In the genomic region with DNA sequence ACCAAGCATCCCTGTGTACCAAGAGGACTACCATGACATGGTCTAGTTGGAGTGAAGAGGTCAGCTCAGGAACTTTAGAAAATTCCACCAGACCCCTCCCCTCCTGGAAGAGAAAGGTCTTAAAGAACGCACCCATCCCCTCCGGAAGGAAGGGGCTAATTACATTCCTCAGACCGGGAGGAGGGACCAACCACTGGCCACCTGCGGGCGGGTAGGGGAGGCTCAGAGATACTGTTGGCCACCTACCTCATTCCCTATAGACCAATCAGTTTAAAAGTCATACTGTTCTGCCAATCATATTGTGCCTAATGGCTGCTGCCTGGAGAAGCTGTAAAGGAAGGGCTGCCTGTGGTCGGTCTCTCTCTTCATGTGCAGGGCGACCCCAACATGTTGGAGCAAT, we compare ENCODE assay signal across 31 mouse cellular contexts. TPM values are rescaled to one million over a fixed set of nuclear protein-coding genes. Genes with fewer than 3 reads are reported as not detected.
DNase-seq lines count a peak whose midpoint lies in the region; ATAC-seq lines count a peak whose summit lies in the region.
"Had no signal": no experiment of that assay in that cellular context is flagged by ENCODE, and none has a peak within 500 bp of the region (broad histone marks: within the 10 kb centered on the region; RNA-seq: fewer than 3 reads in every experiment).

No protein-coding gene starts in this region.

- H3K9me3 ChIP-seq in forebrain, embryonic 10.5 days: no peaks in the 10 kb centered on the region
- no peaks in the 10 kb centered on the region for H3K9me3 ChIP-seq in forebrain, embryonic 12.5 days
- H3K9me3 ChIP-seq in neural tube, embryonic 15.5 days (replicated peaks): no peaks in the 10 kb centered on the region
- H3K9me3 ChIP-seq in embryonic facial prominence, embryonic 10.5 days: no peaks in the 10 kb centered on the region
- H3K9me3 ChIP-seq: embryonic facial prominence, embryonic 13.5 days; heart, embryonic 12.5 days; limb, embryonic 15.5 days; liver, embryonic 13.5 days; neural tube, embryonic 12.5 days had no signal

- no peak overlapping the region for H3K4me3 ChIP-seq in forebrain, embryonic 10.5 days
- H3K4me3 ChIP-seq in forebrain, embryonic 12.5 days (replicated peaks): no peak overlapping the region
- H3K4me3 ChIP-seq in neural tube, embryonic 15.5 days (replicated peaks): no peak overlapping the region
- H3K4me3 ChIP-seq in embryonic facial prominence, embryonic 10.5 days: no peak overlapping the region
- H3K4me3 ChIP-seq: embryonic facial prominence, embryonic 13.5 days; heart, adult 2 months; heart, embryonic 12.5 days; limb, embryonic 15.5 days; liver, embryonic 13.5 days; neural tube, embryonic 12.5 days had no signal

- no peak overlapping the region for H3K9ac ChIP-seq in forebrain, embryonic 12.5 days
- H3K9ac ChIP-seq in neural tube, embryonic 15.5 days (replicated peaks): no peak overlapping the region
- H3K9ac ChIP-seq: embryonic facial prominence, embryonic 13.5 days; heart, embryonic 12.5 days; limb, embryonic 15.5 days; liver, embryonic 13.5 days had no signal

- H3K27ac ChIP-seq in forebrain, embryonic 10.5 days: peak overlapping the region; percentile 79
- no peak overlapping the region for H3K27ac ChIP-seq in forebrain, embryonic 12.5 days
- H3K27ac ChIP-seq in neural tube, embryonic 15.5 days (replicated peaks): 0 out of 2 replicates have a peak overlapping the region, but pooled peaks have one; percentile 33
- H3K27ac ChIP-seq in embryonic facial prominence, embryonic 10.5 days (replicated peaks): peak overlapping the region; percentile 68
- H3K27ac ChIP-seq: heart, adult 2 months; liver, embryonic 13.5 days; macrophage; neural tube, embryonic 12.5 days had no signal

- intact Hi-C loops in heart, postnatal 14 days (cut with DNase I): no loop called here

- DNase-seq in forebrain, embryonic 10.5 days (ENCODE audit: extremely low spot score, low spot score): no peak
- no peak for DNase-seq in neural tube, embryonic 10.5 days (ENCODE audit: extremely low spot score, low spot score)
- DNase-seq in embryonic facial prominence, embryonic 10.5 days (ENCODE audit: low spot score): peak; percentile 36
- no peak for DNase-seq in spleen, postnatal 4 days (ENCODE audit: low spot score in 2 of 2)
- DNase-seq in spleen, postnatal 14 days (ENCODE audit: low spot score in 2 of 2): no peak
- DNase-seq in heart, postnatal 14 days: no peak
- DNase-seq: adrenal gland, postnatal 14 days; cerebellum, adult 11 months; cerebellum, adult 9-10 months; cerebellum, postnatal 36 days; gastrocnemius, postnatal 36 days; heart, adult 2 months; kidney, adult 18-20 months; kidney, postnatal 4 days; liver, embryonic 13.5 days; lung, adult 18-20 months; midbrain, embryonic 14.5 days; right cerebral cortex, postnatal 4 days had no signal

- H3K4me2 ChIP-seq in forebrain, embryonic 12.5 days: no peak overlapping the region
- H3K4me2 ChIP-seq in neural tube, embryonic 15.5 days: no peak overlapping the region
- H3K4me2 ChIP-seq: embryonic facial prominence, embryonic 13.5 days; heart, embryonic 12.5 days; limb, embryonic 15.5 days; liver, embryonic 13.5 days; neural tube, embryonic 12.5 days had no signal

- no peak for ATAC-seq in forebrain, embryonic 12.5 days (ENCODE audit: low FRiP score)
- no peak for ATAC-seq in neural tube, embryonic 15.5 days (ENCODE audit: low FRiP score)
- ATAC-seq: lung, postnatal 0 days had no signal

- WGBS in forebrain, embryonic 10.5 days: 50% methylated on average over 7 of the region's 7 CpGs
- WGBS in forebrain, embryonic 12.5 days: 61% methylated on average over 7 of the region's 7 CpGs
- WGBS in neural tube, embryonic 15.5 days: 60% methylated on average over 7 of the region's 7 CpGs
- 38% methylated on average over 7 of the region's 7 CpGs for WGBS in embryonic facial prominence, embryonic 10.5 days

- H3K4me1 ChIP-seq in forebrain, embryonic 10.5 days: peaks cover 41% of the 10 kb centered on the region
- peaks cover 29% of the 10 kb centered on the region for H3K4me1 ChIP-seq in forebrain, embryonic 12.5 days
- H3K4me1 ChIP-seq in neural tube, embryonic 15.5 days: peaks cover 16% of the 10 kb centered on the region
- peaks cover 39% of the 10 kb centered on the region for H3K4me1 ChIP-seq in embryonic facial prominence, embryonic 10.5 days

- no peaks in the 10 kb centered on the region for H3K36me3 ChIP-seq in forebrain, embryonic 10.5 days (replicated peaks)
- H3K36me3 ChIP-seq in forebrain, embryonic 12.5 days (replicated peaks): no peaks in the 10 kb centered on the region
- H3K36me3 ChIP-seq in neural tube, embryonic 15.5 days: no peaks in the 10 kb centered on the region
- H3K36me3 ChIP-seq in embryonic facial prominence, embryonic 10.5 days (replicated peaks): no peaks in the 10 kb centered on the region
- H3K36me3 ChIP-seq: embryonic facial prominence, embryonic 13.5 days; heart, embryonic 12.5 days; limb, embryonic 15.5 days; liver, embryonic 13.5 days; neural tube, embryonic 12.5 days had no signal

- H3K27me3 ChIP-seq in forebrain, embryonic 10.5 days (ENCODE audit: poor library complexity, severe bottlenecking): 0 out of 2 replicates have a peak, but pooled peaks cover 4% of the 10 kb centered on the region
- no peaks in the 10 kb centered on the region for H3K27me3 ChIP-seq in forebrain, embryonic 12.5 days
- no peaks in the 10 kb centered on the region for H3K27me3 ChIP-seq in neural tube, embryonic 15.5 days (replicated peaks)
- no peaks in the 10 kb centered on the region; the same call in 1 of the 2 replicates for H3K27me3 ChIP-seq in embryonic facial prominence, embryonic 10.5 days (replicated peaks; ENCODE audit: low read depth, poor library complexity, severe bottlenecking)
- H3K27me3 ChIP-seq: embryonic facial prominence, embryonic 13.5 days; heart, embryonic 12.5 days; limb, embryonic 15.5 days; liver, embryonic 13.5 days; neural tube, embryonic 12.5 days had no signal

RNA-seq across cellular contexts. Expression of a gene that starts 1.1 kb away (rescaled TPM):
- polyA plus RNA-seq in forebrain, embryonic 10.5 days (2016; fragmentation: Nextera tagmentation; extraction: Ambion mirVana): 1.2 and 1.8 TPM in 2 replicates
- polyA plus RNA-seq in forebrain, embryonic 12.5 days (2016; fragmentation: Nextera tagmentation; extraction: Ambion mirVana): 15.0 and 19.5 TPM in 2 replicates
- polyA plus RNA-seq in neural tube, embryonic 15.5 days (2015; fragmentation: Nextera tagmentation; extraction: Ambion mirVana): 17.0 and 20.6 TPM in 2 replicates
- 1.1 and 1.5 TPM in 2 replicates for polyA plus RNA-seq in embryonic facial prominence, embryonic 10.5 days (2016; fragmentation: Nextera tagmentation; extraction: Ambion mirVana)
- total RNA-seq in heart, postnatal 14 days (2021): not detected
- total RNA-seq: adrenal gland, postnatal 14 days; gastrocnemius, postnatal 36 days; heart, adult 2 months; hematopoietic stem cell, adult 5-6 weeks; megakaryocyte-erythroid progenitor cell, adult 5-6 weeks had no signal
- polyA plus RNA-seq: heart, adult 2 months; heart, embryonic 12.5 days; heart, postnatal 0 days; macrophage; spleen, adult 2 months; stomach, embryonic 14.5 days had no signal

RNA-seq across cellular contexts. Expression of a gene that starts 3.7 kb away (rescaled TPM):
- 24.4 and 25.5 TPM in 2 replicates for polyA plus RNA-seq in forebrain, embryonic 10.5 days (2016; fragmentation: Nextera tagmentation; extraction: Ambion mirVana)
- polyA plus RNA-seq in forebrain, embryonic 12.5 days (2016; fragmentation: Nextera tagmentation; extraction: Ambion mirVana): 19.6 and 19.7 TPM in 2 replicates
- 1.6 and 3.9 TPM in 2 replicates for polyA plus RNA-seq in neural tube, embryonic 15.5 days (2015; fragmentation: Nextera tagmentation; extraction: Ambion mirVana)
- polyA plus RNA-seq in embryonic facial prominence, embryonic 10.5 days (2016; fragmentation: Nextera tagmentation; extraction: Ambion mirVana): 20.0 TPM in 2 replicates
- 1 to 10 TPM in 1 of 2 experiments, under 1 TPM in 1; 0.55 to 1.5 TPM for total RNA-seq in heart, postnatal 14 days (2021)
